Comparison of ENCODE assay signal across 8 mouse cellular contexts in genomic region chr5:149380388-149380916, GRCm38 (mm10). TPM values are rescaled to one million over a fixed set of nuclear protein-coding genes. Genes with fewer than 3 reads are reported as not detected.
DNase-seq lines count a peak whose midpoint lies in the region; ATAC-seq and TF ChIP-seq lines count a peak whose summit lies in the region.

No protein-coding gene starts in this region.

- 8% methylated on average over 8 of the region's 8 CpGs for WGBS in forebrain, embryonic 11.5 days
- WGBS in midbrain, embryonic 16.5 days: 10% methylated on average over 8 of the region's 8 CpGs
- 57% methylated on average over 8 of the region's 8 CpGs for WGBS in kidney, embryonic 16.5 days

- no peaks in the 10 kb centered on the region for H3K36me3 ChIP-seq in forebrain, embryonic 11.5 days (ENCODE audit: control insufficient read depth, insufficient read depth, low read length)
- H3K36me3 ChIP-seq in midbrain, embryonic 16.5 days (ENCODE audit: control insufficient read depth, insufficient read depth, low read length): no peaks in the 10 kb centered on the region
- H3K36me3 ChIP-seq in kidney, embryonic 16.5 days (ENCODE audit: insufficient read depth, low read length): no peaks in the 10 kb centered on the region

- peak; percentile 96 for DNase-seq in brain, embryonic 14.5 days (ENCODE audit: low read depth)
- DNase-seq in forebrain, embryonic 11.5 days (ENCODE audit: low spot score): peak; percentile 79
- peak; percentile 71 for DNase-seq in layer of hippocampus, adult 9-11 months
- DNase-seq in spleen, adult 18-20 months: no peak
- DNase-seq in testis, postnatal 10 days (ENCODE audit: low spot score): no peak

- H3K9ac ChIP-seq in forebrain, embryonic 11.5 days (ENCODE audit: low read length): peak overlapping the region; percentile 20; the same call in 1 of the 2 replicates
- H3K9ac ChIP-seq in midbrain, embryonic 16.5 days (ENCODE audit: low read depth, low read length): 0 out of 2 replicates have a peak overlapping the region, but pooled peaks have one; percentile 32
- H3K9ac ChIP-seq in kidney, embryonic 16.5 days (replicated peaks; ENCODE audit: low read length): no peak overlapping the region

- H3K4me3 ChIP-seq in forebrain, embryonic 11.5 days (ENCODE audit: low read depth, low read length): no peak overlapping the region
- H3K4me3 ChIP-seq in midbrain, embryonic 16.5 days (ENCODE audit: low read depth, low read length): no peak overlapping the region
- no peak overlapping the region for H3K4me3 ChIP-seq in kidney, embryonic 16.5 days (ENCODE audit: low read length)

- peaks cover 30% of the 10 kb centered on the region for H3K4me1 ChIP-seq in forebrain, embryonic 11.5 days (replicated peaks; ENCODE audit: control insufficient read depth, insufficient read depth, low read length)
- H3K4me1 ChIP-seq in midbrain, embryonic 16.5 days (ENCODE audit: control insufficient read depth, insufficient read depth, low read length): peaks cover 36% of the 10 kb centered on the region
- H3K4me1 ChIP-seq in kidney, embryonic 16.5 days (ENCODE audit: insufficient read depth, low read length): peaks cover 25% of the 10 kb centered on the region

- TF ChIP-seq POLR2A in brain, embryonic 14.5 days (IDR thresholded peaks at IDR 0.05; ENCODE audit: borderline replicate concordance, extremely low read depth, insufficient read depth, insufficient read length, poor library complexity, severe bottlenecking): no peak

- peak overlapping the region; percentile 75 for H3K27ac ChIP-seq in forebrain, embryonic 11.5 days (ENCODE audit: low read depth, low read length)
- peak overlapping the region; percentile 87 for H3K27ac ChIP-seq in midbrain, embryonic 16.5 days (ENCODE audit: low read length)
- H3K27ac ChIP-seq in kidney, embryonic 16.5 days (ENCODE audit: low read length): no peak overlapping the region

- no peak for TF ChIP-seq CTCF in brain, embryonic 14.5 days (IDR thresholded peaks at IDR 0.05; ENCODE audit: borderline replicate concordance, extremely low read depth, insufficient read depth, insufficient read length)

- ATAC-seq in forebrain, embryonic 11.5 days (replicated peaks; ENCODE audit: low FRiP score): peak; percentile 83
- ATAC-seq in midbrain, embryonic 16.5 days: peak; percentile 89
- ATAC-seq in CD4-positive, CD25-positive, alpha-beta regulatory T cell, adult 4 months: no peak
- no peak for ATAC-seq in kidney, embryonic 16.5 days (ENCODE audit: low FRiP score, low TSS enrichment)

- no peaks in the 10 kb centered on the region for H3K9me3 ChIP-seq in forebrain, embryonic 11.5 days (ENCODE audit: control insufficient read depth, low read length)
- H3K9me3 ChIP-seq in midbrain, embryonic 16.5 days (replicated peaks; ENCODE audit: control insufficient read depth, low read length, poor library complexity, severe bottlenecking): no peaks in the 10 kb centered on the region
- H3K9me3 ChIP-seq in kidney, embryonic 16.5 days (ENCODE audit: low read length): peaks cover 4% of the 10 kb centered on the region; the same call in 1 of the 2 replicates

- H3K27me3 ChIP-seq in forebrain, embryonic 11.5 days (ENCODE audit: control insufficient read depth, insufficient read depth, low read length): no peaks in the 10 kb centered on the region
- no peaks in the 10 kb centered on the region for H3K27me3 ChIP-seq in midbrain, embryonic 16.5 days (ENCODE audit: control insufficient read depth, insufficient read depth, low read depth, low read length)
- H3K27me3 ChIP-seq in kidney, embryonic 16.5 days (ENCODE audit: insufficient read depth, low read length): no peaks in the 10 kb centered on the region

- no peak overlapping the region for H3K4me2 ChIP-seq in forebrain, embryonic 11.5 days (ENCODE audit: low read depth, low read length, severe bottlenecking)
- H3K4me2 ChIP-seq in midbrain, embryonic 16.5 days (ENCODE audit: low read length): peak overlapping the region; percentile 11; the same call in 1 of the 2 replicates
- no peak overlapping the region for H3K4me2 ChIP-seq in kidney, embryonic 16.5 days (replicated peaks; ENCODE audit: low read depth, low read length)

RNA-seq across cellular contexts. Expression of gene Medag, which starts 31.1 kb away (rescaled TPM):
- 2.0 and 3.5 TPM in 2 replicates for polyA plus RNA-seq in brain, embryonic 14.5 days (2012; rRNA removed)
- 1.0 and 1.4 TPM in 2 replicates for polyA plus RNA-seq in forebrain, embryonic 11.5 days (2014; fragmentation: Nextera tagmentation; extraction: Ambion mirVana)
- polyA plus RNA-seq in midbrain, embryonic 16.5 days (2015; fragmentation: Nextera tagmentation; extraction: Ambion mirVana): 2.0 and 2.8 TPM in 2 replicates
- polyA plus RNA-seq in CD4-positive, CD25-positive, alpha-beta regulatory T cell, adult 4 months (2017; shearing (Covaris generic)): 1 to 10 TPM; 2.4 to 2.7 TPM
- 0.22 and 0.49 TPM in 2 replicates for polyA plus RNA-seq in kidney, embryonic 16.5 days (2015; fragmentation: Nextera tagmentation; extraction: Ambion mirVana)

RNA-seq across cellular contexts. Expression of gene Tex26, which starts 59.0 kb away (rescaled TPM):
- polyA plus RNA-seq in brain, embryonic 14.5 days (2012; rRNA removed): 1.4 TPM in 2 replicates
- 1.6 and 1.7 TPM in 2 replicates for polyA plus RNA-seq in forebrain, embryonic 11.5 days (2014; fragmentation: Nextera tagmentation; extraction: Ambion mirVana)
- 1.6 and 2.0 TPM in 2 replicates for polyA plus RNA-seq in midbrain, embryonic 16.5 days (2015; fragmentation: Nextera tagmentation; extraction: Ambion mirVana)
- polyA plus RNA-seq in CD4-positive, CD25-positive, alpha-beta regulatory T cell, adult 4 months (2017; shearing (Covaris generic)): not detected
- polyA plus RNA-seq in kidney, embryonic 16.5 days (2015; fragmentation: Nextera tagmentation; extraction: Ambion mirVana): 0.59 TPM in 1 of 2 replicates, not detected in the other

Comparison
In these comparisons a context has a peak if more than half of its experiments do, and no peak if none do; other contexts are left out.
1. DNase-seq: peak in brain, embryonic 14.5 days (single experiment), forebrain, embryonic 11.5 days (single experiment) and layer of hippocampus, adult 9-11 months (single experiment); none in spleen, adult 18-20 months (0 of 2) and testis, postnatal 10 days (single experiment).
2. ATAC-seq: peak in forebrain, embryonic 11.5 days (single experiment) and midbrain, embryonic 16.5 days (single experiment); none in CD4-positive, CD25-positive, alpha-beta regulatory T cell, adult 4 months (single experiment) and kidney, embryonic 16.5 days (single experiment).